Mouse (Mus musculus): Measurements from ENCODE around the gene Rab23. TPM values are rescaled to one million over a fixed set of nuclear protein-coding genes. Genes with fewer than 3 reads are reported as not detected.
"Not testable (repeated sequence)": the region's sequence is repeated elsewhere in the genome, so short reads cannot be mapped to it uniquely, and the experiment has no call there.

Gene Rab23
- polyA plus RNA-seq, 1 experiment, result 6.8 TPM

GRCm38 (mm10) chr1:33738681-33739278 is 19.1 kb downstream of the Rab23 start:
- H3K27ac ChIP-seq (ENCODE audit: control insufficient read depth, insufficient read depth, low read depth, low read length, poor library complexity), result peak overlapping the region; percentile 73
- TF ChIP-seq POLR2A (IDR thresholded peaks at IDR 0.05; ENCODE audit: borderline replicate concordance, control insufficient read depth, low read depth, low read length) (no peak), CTCF (IDR thresholded peaks at IDR 0.05; ENCODE audit: control insufficient read depth, insufficient read depth, low read length) (no peak)
- peak overlapping the region; percentile 7 for H3K4me3 ChIP-seq (replicated peaks; ENCODE audit: control insufficient read depth, low read depth, low read length)
- WGBS, result 43% methylated on average over 11 of the region's 11 CpGs
- peaks cover 2% of the 10 kb centered on the region; the same call in 1 of the 2 replicates for H3K4me1 ChIP-seq (ENCODE audit: control insufficient read depth, insufficient read depth, low read length)

GRCm38 (mm10) chr1:33739302-33739701 is 19.6 kb downstream of the Rab23 start:
- 23% methylated on average over 12 of the region's 12 CpGs for WGBS
- Histone ChIP-seq H3K27ac (ENCODE audit: control insufficient read depth, insufficient read depth, low read depth, low read length, poor library complexity) (peak overlapping the region; percentile 41; the same call in 1 of the 2 replicates), H3K4me3 (replicated peaks; ENCODE audit: control insufficient read depth, low read depth, low read length) (peak overlapping the region; percentile 24), H3K4me1 (ENCODE audit: control insufficient read depth, insufficient read depth, low read length) (peaks cover 2% of the 10 kb centered on the region; the same call in 1 of the 2 replicates)
- TF ChIP-seq POLR2A (IDR thresholded peaks at IDR 0.05; ENCODE audit: borderline replicate concordance, control insufficient read depth, low read depth, low read length) (no peak), CTCF (IDR thresholded peaks at IDR 0.05; ENCODE audit: control insufficient read depth, insufficient read depth, low read length) (peak; percentile 95)

GRCm38 (mm10) chr1:33742903-33743302 is 23.2 kb downstream of the Rab23 start:
- Histone ChIP-seq H3K4me1 (ENCODE audit: control insufficient read depth, insufficient read depth, low read length) (no peaks in the 10 kb centered on the region; the same call in 1 of the 2 replicates), H3K4me3 (replicated peaks; ENCODE audit: control insufficient read depth, low read depth, low read length) (no peak overlapping the region), H3K27ac (ENCODE audit: control insufficient read depth, insufficient read depth, low read depth, low read length, poor library complexity) (no peak overlapping the region)
- TF ChIP-seq POLR2A (IDR thresholded peaks at IDR 0.05; ENCODE audit: borderline replicate concordance, control insufficient read depth, low read depth, low read length) (no peak), CTCF (IDR thresholded peaks at IDR 0.05; ENCODE audit: control insufficient read depth, insufficient read depth, low read length) (peak; percentile 87)
- WGBS, result 20% methylated on average over 8 of the region's 8 CpGs

- H3K27ac ChIP-seq (ENCODE audit: control insufficient read depth, insufficient read depth, low read depth, low read length, poor library complexity); H3K4me3 ChIP-seq (replicated peaks; ENCODE audit: control insufficient read depth, low read depth, low read length); H3K4me1 ChIP-seq (ENCODE audit: control insufficient read depth, insufficient read depth, low read length): not testable (repeated sequence)
- 86% methylated on average over 9 of the region's 9 CpGs for WGBS
Observed at GRCm38 (mm10) chr1:33744815-33745214, 25.1 kb downstream of the Rab23 start.

GRCm38 (mm10) chr1:33745901-33746300 is 26.2 kb downstream of the Rab23 start:
- TF ChIP-seq POLR2A (IDR thresholded peaks at IDR 0.05; ENCODE audit: borderline replicate concordance, control insufficient read depth, low read depth, low read length), result no peak
- no peak for TF ChIP-seq CTCF (IDR thresholded peaks at IDR 0.05; ENCODE audit: control insufficient read depth, insufficient read depth, low read length)
- Histone ChIP-seq H3K4me1 (ENCODE audit: control insufficient read depth, insufficient read depth, low read length) (no peaks in the 10 kb centered on the region; the same call in 1 of the 2 replicates), H3K4me3 (replicated peaks; ENCODE audit: control insufficient read depth, low read depth, low read length) (no peak overlapping the region), H3K27ac (ENCODE audit: control insufficient read depth, insufficient read depth, low read depth, low read length, poor library complexity) (no peak overlapping the region)
- 89% methylated on average over 4 of the region's 4 CpGs for WGBS

GRCm38 (mm10) chr1:33749109-33749508 is 29.4 kb downstream of the Rab23 start:
- Histone ChIP-seq H3K4me3 (replicated peaks; ENCODE audit: control insufficient read depth, low read depth, low read length) (no peak overlapping the region), H3K4me1 (ENCODE audit: control insufficient read depth, insufficient read depth, low read length) (no peaks in the 10 kb centered on the region; the same call in 1 of the 2 replicates), H3K27ac (ENCODE audit: control insufficient read depth, insufficient read depth, low read depth, low read length, poor library complexity) (no peak overlapping the region)
- TF ChIP-seq POLR2A (IDR thresholded peaks at IDR 0.05; ENCODE audit: borderline replicate concordance, control insufficient read depth, low read depth, low read length), result no peak
- no peak for TF ChIP-seq CTCF (IDR thresholded peaks at IDR 0.05; ENCODE audit: control insufficient read depth, insufficient read depth, low read length)
- 93% methylated on average over 11 of the region's 11 CpGs for WGBS

GRCm38 (mm10) chr1:33749709-33750108 is 30.0 kb downstream of the Rab23 start:
- 84% methylated on average over 4 of the region's 4 CpGs for WGBS

GRCm38 (mm10) chr1:33751283-33751682 is 31.6 kb downstream of the Rab23 start:
- Histone ChIP-seq H3K27ac (ENCODE audit: control insufficient read depth, insufficient read depth, low read depth, low read length, poor library complexity) (no peak overlapping the region), H3K4me1 (ENCODE audit: control insufficient read depth, insufficient read depth, low read length) (no peaks in the 10 kb centered on the region; the same call in 1 of the 2 replicates), H3K4me3 (replicated peaks; ENCODE audit: control insufficient read depth, low read depth, low read length) (no peak overlapping the region)
- TF ChIP-seq CTCF (IDR thresholded peaks at IDR 0.05; ENCODE audit: control insufficient read depth, insufficient read depth, low read length) (no peak), POLR2A (IDR thresholded peaks at IDR 0.05; ENCODE audit: borderline replicate concordance, control insufficient read depth, low read depth, low read length) (no peak)
- WGBS, result 83% methylated on average over 10 of the region's 10 CpGs

More at GRCm38 (mm10) chr1:33749709-33750108, 30.0 kb downstream of the Rab23 start:
- not testable (repeated sequence) for H3K4me3 ChIP-seq (replicated peaks; ENCODE audit: control insufficient read depth, low read depth, low read length); H3K4me1 ChIP-seq (ENCODE audit: control insufficient read depth, insufficient read depth, low read length); H3K27ac ChIP-seq (ENCODE audit: control insufficient read depth, insufficient read depth, low read depth, low read length, poor library complexity)

GRCm38 (mm10) chr1:33754089-33754488 is 34.4 kb downstream of the Rab23 start:
- Histone ChIP-seq H3K27ac (ENCODE audit: control insufficient read depth, insufficient read depth, low read depth, low read length, poor library complexity) (no peak overlapping the region), H3K4me1 (ENCODE audit: control insufficient read depth, insufficient read depth, low read length) (peaks cover 2% of the 10 kb centered on the region; the same call in 1 of the 2 replicates), H3K4me3 (replicated peaks; ENCODE audit: control insufficient read depth, low read depth, low read length) (no peak overlapping the region)
- 93% methylated on average over 17 of the region's 17 CpGs for WGBS
- TF ChIP-seq CTCF (IDR thresholded peaks at IDR 0.05; ENCODE audit: control insufficient read depth, insufficient read depth, low read length), result no peak
- no peak for TF ChIP-seq POLR2A (IDR thresholded peaks at IDR 0.05; ENCODE audit: borderline replicate concordance, control insufficient read depth, low read depth, low read length)
